Mouse (Mus musculus): ENCODE data around the gene Cfap65. TPM values are rescaled to one million over a fixed set of nuclear protein-coding genes. Genes with fewer than 3 reads are reported as not detected.

Gene Cfap65
- polyA plus RNA-seq, 2 experiments = under 0.01 TPM; not detected in 1

GRCm38 (mm10) chr1:74859223-74859984 lies 76.0 kb downstream of the Cfap65 start:
- H3K4me2 ChIP-seq (ENCODE audit: low read depth) = no peak overlapping the region
- no peak overlapping the region for H3K27ac ChIP-seq
- peaks cover 49% of the 10 kb centered on the region for H3K27me3 ChIP-seq (ENCODE audit: control insufficient read depth, insufficient read depth, low read length)
- no peaks in the 10 kb centered on the region for H3K36me3 ChIP-seq (replicated peaks; ENCODE audit: control insufficient read depth, insufficient read depth, low read depth)
- no peak for DNase-seq (ENCODE audit: low read depth in 3 of 3, low spot score in 3 of 3)
- no peaks in the 10 kb centered on the region for H3K9me3 ChIP-seq (ENCODE audit: control insufficient read depth, low read length)
- 20% methylated on average over 6 of the region's 6 CpGs for WGBS (ENCODE audit: insufficient replicate concordance)
- ATAC-seq (ENCODE audit: insufficient read depth) = no peak
- no peaks in the 10 kb centered on the region for H3K4me1 ChIP-seq (replicated peaks; ENCODE audit: control insufficient read depth in 2 of 2, insufficient read depth in 2 of 2, low read length in 1 of 2)
- no peak overlapping the region for H3K4me3 ChIP-seq (ENCODE audit: insufficient read depth in 1 of 2, low read depth in 2 of 2, low read length in 2 of 2)
- no peak for TF ChIP-seq CTCF (IDR thresholded peaks at IDR 0.05; ENCODE audit: low read depth)
- TF ChIP-seq EP300 (IDR thresholded peaks at IDR 0.05; ENCODE audit: low read depth) = no peak
- H3K9ac ChIP-seq (replicated peaks) = no peak overlapping the region

- H3K27ac ChIP-seq = no peak overlapping the region
- no peaks in the 10 kb centered on the region for H3K9me3 ChIP-seq (ENCODE audit: control insufficient read depth, low read length)
- 8% methylated on average over 16 of the region's 16 CpGs for whole genome bisulfite sequencing (ENCODE audit: insufficient replicate concordance)
- TF ChIP-seq CTCF (IDR thresholded peaks at IDR 0.05; ENCODE audit: low read depth) (no peak), EP300 (IDR thresholded peaks at IDR 0.05; ENCODE audit: low read depth) (no peak)
- H3K4me1 ChIP-seq (replicated peaks; ENCODE audit: control insufficient read depth in 2 of 2, insufficient read depth in 2 of 2, low read length in 1 of 2) = no peaks in the 10 kb centered on the region
- H3K9ac ChIP-seq (replicated peaks) = no peak overlapping the region
- no peaks in the 10 kb centered on the region for H3K36me3 ChIP-seq (replicated peaks; ENCODE audit: control insufficient read depth, insufficient read depth, low read depth)
- H3K4me3 ChIP-seq (ENCODE audit: insufficient read depth in 1 of 2, low read depth in 2 of 2, low read length in 2 of 2) = no peak overlapping the region
- no peak overlapping the region for H3K4me2 ChIP-seq (ENCODE audit: low read depth)
- H3K27me3 ChIP-seq (ENCODE audit: control insufficient read depth, insufficient read depth, low read length) = peaks cover 55% of the 10 kb centered on the region
- ATAC-seq (ENCODE audit: insufficient read depth) (no peak), DNase-seq (ENCODE audit: low read depth in 3 of 3, low spot score in 3 of 3) (no peak)
Measured at GRCm38 (mm10) chr1:74858805-74859204, 76.6 kb downstream of the Cfap65 start.

GRCm38 (mm10) chr1:74858171-74858719 lies 77.2 kb downstream of the Cfap65 start:
- 2% methylated on average over 29 of the region's 29 CpGs for WGBS (ENCODE audit: insufficient replicate concordance)
- peaks cover 59% of the 10 kb centered on the region for H3K27me3 ChIP-seq (ENCODE audit: control insufficient read depth, insufficient read depth, low read length)

GRCm38 (mm10) chr1:74857677-74858076 lies 77.7 kb downstream of the Cfap65 start:
- TF ChIP-seq CTCF (IDR thresholded peaks at IDR 0.05; ENCODE audit: low read depth) (no peak), EP300 (IDR thresholded peaks at IDR 0.05; ENCODE audit: low read depth) (no peak)
- Histone ChIP-seq H3K4me1 (replicated peaks; ENCODE audit: control insufficient read depth in 2 of 2, insufficient read depth in 2 of 2, low read length in 1 of 2) (no peaks in the 10 kb centered on the region), H3K9ac (replicated peaks) (no peak overlapping the region), H3K27ac (no peak overlapping the region), H3K9me3 (ENCODE audit: control insufficient read depth, low read length) (no peaks in the 10 kb centered on the region), H3K4me2 (ENCODE audit: low read depth) (no peak overlapping the region), H3K27me3 (ENCODE audit: control insufficient read depth, insufficient read depth, low read length) (peaks cover 62% of the 10 kb centered on the region), H3K4me3 (ENCODE audit: insufficient read depth in 1 of 2, low read depth in 2 of 2, low read length in 2 of 2) (no peak overlapping the region), H3K36me3 (replicated peaks; ENCODE audit: control insufficient read depth, insufficient read depth, low read depth) (no peaks in the 10 kb centered on the region)
- 7% methylated on average over 4 of the region's 4 CpGs for WGBS (ENCODE audit: insufficient replicate concordance)
- ATAC-seq (ENCODE audit: insufficient read depth) (no peak), DNase-seq (ENCODE audit: low read depth in 3 of 3, low spot score in 3 of 3) (no peak)

More at GRCm38 (mm10) chr1:74858171-74858719, 77.2 kb downstream of the Cfap65 start:
- Histone ChIP-seq H3K36me3 (replicated peaks; ENCODE audit: control insufficient read depth, insufficient read depth, low read depth) (no peaks in the 10 kb centered on the region), H3K27ac (no peak overlapping the region), H3K4me2 (ENCODE audit: low read depth) (no peak overlapping the region), H3K4me1 (replicated peaks; ENCODE audit: control insufficient read depth in 2 of 2, insufficient read depth in 2 of 2, low read length in 1 of 2) (no peaks in the 10 kb centered on the region), H3K4me3 (ENCODE audit: insufficient read depth in 1 of 2, low read depth in 2 of 2, low read length in 2 of 2) (no peak overlapping the region), H3K9ac (replicated peaks) (no peak overlapping the region), H3K9me3 (ENCODE audit: control insufficient read depth, low read length) (no peaks in the 10 kb centered on the region)
- DNase-seq (ENCODE audit: low read depth in 3 of 3, low spot score in 3 of 3) (no peak), ATAC-seq (ENCODE audit: insufficient read depth) (no peak)
- TF ChIP-seq EP300 (IDR thresholded peaks at IDR 0.05; ENCODE audit: low read depth) (no peak), CTCF (IDR thresholded peaks at IDR 0.05; ENCODE audit: low read depth) (no peak)

DNA sequence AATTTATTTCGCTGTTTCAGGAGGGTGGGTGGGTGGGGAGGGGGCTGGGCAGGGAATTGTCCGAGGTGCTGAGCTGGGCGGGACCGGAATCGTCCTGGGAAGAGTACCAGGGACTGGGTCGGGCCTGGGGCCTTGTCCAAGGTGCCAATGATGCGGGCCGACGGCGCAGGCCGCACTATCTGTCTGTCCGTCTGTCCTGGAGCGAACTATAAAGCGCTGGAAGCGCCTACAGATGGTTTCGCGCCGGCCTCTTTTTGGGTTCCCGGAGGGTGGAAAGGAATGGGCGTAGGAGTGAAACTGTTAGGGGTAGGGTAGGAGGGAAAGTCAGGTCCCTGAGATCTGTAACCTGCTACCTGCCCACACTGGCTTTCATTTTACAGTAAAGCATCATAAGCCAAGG lies 78.2 kb downstream of the Cfap65 start:
- Histone ChIP-seq H3K4me2 (ENCODE audit: low read depth) (no peak overlapping the region), H3K4me1 (replicated peaks; ENCODE audit: control insufficient read depth in 2 of 2, insufficient read depth in 2 of 2, low read length in 1 of 2) (no peaks in the 10 kb centered on the region), H3K27me3 (ENCODE audit: control insufficient read depth, insufficient read depth, low read length) (peaks cover 66% of the 10 kb centered on the region), H3K27ac (no peak overlapping the region), H3K36me3 (replicated peaks; ENCODE audit: control insufficient read depth, insufficient read depth, low read depth) (no peaks in the 10 kb centered on the region), H3K4me3 (ENCODE audit: insufficient read depth in 1 of 2, low read depth in 2 of 2, low read length in 2 of 2) (no peak overlapping the region), H3K9me3 (ENCODE audit: control insufficient read depth, low read length) (no peaks in the 10 kb centered on the region), H3K9ac (replicated peaks) (no peak overlapping the region)
- WGBS (ENCODE audit: insufficient replicate concordance) = 2% methylated on average over 20 of the region's 20 CpGs
- DNase-seq (ENCODE audit: low read depth in 3 of 3, low spot score in 3 of 3) = no peak
- TF ChIP-seq CTCF (IDR thresholded peaks at IDR 0.05; ENCODE audit: low read depth) (no peak), EP300 (IDR thresholded peaks at IDR 0.05; ENCODE audit: low read depth) (no peak)
- no peak for ATAC-seq (ENCODE audit: insufficient read depth)

Data from liver, embryonic 14.5 days (tissue).